Mouse (Mus musculus) CH12.LX (cell line): ENCODE results near the gene Pknox2. TPM values are rescaled to one million over a fixed set of nuclear protein-coding genes. Genes with fewer than 3 reads are reported as not detected.

ENCODE experiments used
- DNase-seq: peaks from one replicate; pipeline ENCODE4 v3.0.0-alpha.2; 2013; ENCODE audit errors: extremely low read depth
- H3K27ac ChIP-seq: 2 replicates; pipeline ENCODE4 v1.5.1; 2012; ENCODE audit warnings: low read depth, mild to moderate bottlenecking, control low read depth, moderate library complexity; ENCODE audit not compliant: insufficient read depth
- H3K27me3 ChIP-seq: replicated peaks from 2 replicates; pipeline ENCODE3; 2012; ENCODE audit warnings: inconsistent platforms
- H3K36me3 ChIP-seq, 2 experiments: replicated peaks in 1 of 2; 2 replicates each; pipeline versions ENCODE3 to v1.6.1; 2012; ENCODE audit warnings: inconsistent platforms in 1 of 2, low read length in 1 of 2, mild to moderate bottlenecking in 1 of 2, mixed read lengths in 1 of 2, moderate library complexity in 1 of 2; ENCODE audit not compliant: control insufficient read depth in 1 of 2, insufficient read depth in 1 of 2
- H3K4me1 ChIP-seq, 2 experiments: 2 replicates each; pipeline ENCODE4 v1.6.1; 2012; ENCODE audit warnings: inconsistent platforms in 1 of 2, moderate library complexity in 1 of 2; ENCODE audit not compliant: insufficient read depth in 2 of 2, control insufficient read depth in 1 of 2
- H3K4me2 ChIP-seq: 2 replicates; pipeline ENCODE4 v1.6.1; 2012; ENCODE audit warnings: low read depth, mild to moderate bottlenecking, control low read depth; ENCODE audit not compliant: poor library complexity, insufficient read depth, severe bottlenecking
- H3K4me3 ChIP-seq, 3 experiments: fragments of 150-350 bp in 1 of 3; sonication (generic) in 1 of 3; replicated peaks in 1 of 3; 2 replicates each; pipeline versions ENCODE3 to v1.5.1; 2011 to 2012; ENCODE audit warnings: low read depth in 2 of 3, low read length in 2 of 3, mild to moderate bottlenecking in 2 of 3, moderate library complexity in 2 of 3, control low read depth in 1 of 3, improper control_type of control experiment in 1 of 3, inconsistent platforms in 1 of 3, mixed read lengths in 1 of 3; ENCODE audit not compliant: poor library complexity in 1 of 3
- H3K79me2 ChIP-seq: replicated peaks from 2 replicates; pipeline ENCODE4 v1.6.1; 2012; ENCODE audit warnings: mild to moderate bottlenecking, moderate library complexity; ENCODE audit not compliant: control insufficient read depth, poor library complexity, insufficient read depth, severe bottlenecking; ENCODE audit errors: extremely low read depth
- H3K9ac ChIP-seq: 2 replicates; pipeline ENCODE4 v1.6.1; 2012; ENCODE audit warnings: low read depth, mild to moderate bottlenecking, control low read depth, moderate library complexity; ENCODE audit not compliant: insufficient read depth
- H3K9me3 ChIP-seq: replicated peaks from 2 replicates; pipeline ENCODE3; 2012; ENCODE audit warnings: low read length, inconsistent platforms, mixed read lengths
- CHD1 ChIP-seq: IDR thresholded peaks from 2 replicates; pipeline ENCODE4 v1.6.1; 2012; ENCODE audit warnings: low read depth, low read length, improper control_type of control experiment, inconsistent platforms
- CTCF ChIP-seq, 2 experiments: IDR thresholded peaks in 1 of 2; conservative IDR thresholded peaks in 1 of 2; 2 replicates each; pipeline ENCODE4 v1.5.1; 2011 to 2012; ENCODE audit warnings: low read depth in 2 of 2, low read length in 2 of 2, improper control_type of control experiment in 1 of 2, inconsistent platforms in 1 of 2, mild to moderate bottlenecking in 1 of 2, moderate library complexity in 1 of 2
- E2F4 ChIP-seq: IDR thresholded peaks from 2 replicates; pipeline ENCODE4 v1.6.1; 2011; ENCODE audit warnings: low read depth, low read length, improper control_type of control experiment; ENCODE audit not compliant: insufficient replicate concordance
- EP300 ChIP-seq: IDR thresholded peaks from 2 replicates; pipeline ENCODE4 v1.6.1; 2011; ENCODE audit warnings: low read length, improper control_type of control experiment
- ETS1 ChIP-seq: conservative IDR thresholded peaks from 2 replicates; pipeline ENCODE4 v1.6.1; 2012; ENCODE audit warnings: low read depth, mild to moderate bottlenecking, inconsistent platforms, low read length, improper control_type of control experiment, moderate library complexity
- GABPA ChIP-seq: IDR thresholded peaks from 2 replicates; pipeline ENCODE4 v1.6.1; 2012; ENCODE audit warnings: low read depth, low read length, improper control_type of control experiment, inconsistent platforms; ENCODE audit not compliant: insufficient replicate concordance
- JUND ChIP-seq: conservative IDR thresholded peaks from 2 replicates; pipeline ENCODE4 v1.6.1; 2011; ENCODE audit warnings: low read depth, low read length, improper control_type of control experiment
- KAT2A ChIP-seq: IDR thresholded peaks from 2 replicates; pipeline ENCODE4 v1.6.1; 2012; ENCODE audit warnings: low read length, improper control_type of control experiment, inconsistent platforms; ENCODE audit not compliant: insufficient replicate concordance
- MYC ChIP-seq: IDR thresholded peaks from 2 replicates; pipeline ENCODE4 v1.6.1; 2011; ENCODE audit warnings: low read depth, mild to moderate bottlenecking, improper control_type of control experiment, low read length
- POLR2A ChIP-seq: IDR thresholded peaks from 2 replicates; pipeline ENCODE4 v1.6.1; 2011; ENCODE audit warnings: low read depth, mild to moderate bottlenecking, improper control_type of control experiment, low read length
- POLR2AphosphoS2 ChIP-seq: IDR thresholded peaks from 2 replicates; pipeline ENCODE4 v1.6.1; 2011; ENCODE audit warnings: low read depth, low read length, improper control_type of control experiment
- RCOR1 ChIP-seq: conservative IDR thresholded peaks from 2 replicates; pipeline ENCODE4 v1.6.1; 2012; ENCODE audit warnings: low read depth, mild to moderate bottlenecking, inconsistent platforms, low read length, improper control_type of control experiment
- SIN3A ChIP-seq: IDR thresholded peaks from 2 replicates; pipeline ENCODE4 v1.6.1; 2012; ENCODE audit warnings: low read length, improper control_type of control experiment, inconsistent platforms
- SMC3 ChIP-seq: IDR thresholded peaks from 2 replicates; pipeline ENCODE4 v1.6.1; 2011; ENCODE audit warnings: low read depth, low read length, improper control_type of control experiment
- TCF12 ChIP-seq: IDR thresholded peaks from 2 replicates; pipeline ENCODE4 v1.6.1; 2014; ENCODE audit warnings: low read depth, mild to moderate bottlenecking, inconsistent platforms, low read length, improper control_type of control experiment
- UBTF ChIP-seq: IDR thresholded peaks from 2 replicates; pipeline ENCODE4 v1.6.1; 2012; ENCODE audit warnings: low read depth, mild to moderate bottlenecking, inconsistent platforms, low read length, improper control_type of control experiment, moderate library complexity
- ZKSCAN1 ChIP-seq: IDR thresholded peaks from 2 replicates; pipeline ENCODE4 v1.6.1; 2012; ENCODE audit warnings: low read depth, inconsistent platforms, low read length, improper control_type of control experiment, borderline replicate concordance
- ZMIZ1 ChIP-seq: IDR thresholded peaks from 2 replicates; pipeline ENCODE4 v1.6.1; 2012; ENCODE audit warnings: low read depth, mild to moderate bottlenecking, inconsistent platforms, low read length, improper control_type of control experiment
- dilution Hi-C: fragments of 300-500 bp; cut with MboI; formaldehyde crosslinking; loops from 2 replicates; pipeline ENCODE4 v1.14.3; 2020; ENCODE audit warnings: low sequenced_read_pairs; ENCODE audit not compliant: extremely low pct_unique_long_range_greater_than_20kb, extremely low pct_ligation_motif_present
- in situ Hi-C: fragments of 300-500 bp; cut with MboI; formaldehyde crosslinking; loops from 3 replicates; pipeline ENCODE4 v1.14.3; 2019; ENCODE audit warnings: low sequenced_read_pairs, low pct_ligation_motif_present, low pct_unique_long_range_greater_than_20kb, mixed read lengths
- polyA plus RNA-seq: library from polyadenylated mRNA; unstranded; fragments of >175 nt; gene quantifications from 2 replicates; pipeline ENCODE4 v1.2.1, GENCODE M21; 2012; ENCODE audit warnings: low read depth; ENCODE audit not compliant: insufficient read length
- total RNA-seq, 2 experiments: library from RNA; depleted of rRNA; stranded (reverse); fragments of 300-350 nt in 1 of 2; fragments of >200 nt in 1 of 2; gene quantifications; 2 replicates each; pipeline ENCODE4 v1.2.3; 2012 to 2014

The Pknox2 gene
- total and polyA plus RNA-seq, 3 experiments: 0.08 to 0.11 TPM; not detected in 1

DNA sequence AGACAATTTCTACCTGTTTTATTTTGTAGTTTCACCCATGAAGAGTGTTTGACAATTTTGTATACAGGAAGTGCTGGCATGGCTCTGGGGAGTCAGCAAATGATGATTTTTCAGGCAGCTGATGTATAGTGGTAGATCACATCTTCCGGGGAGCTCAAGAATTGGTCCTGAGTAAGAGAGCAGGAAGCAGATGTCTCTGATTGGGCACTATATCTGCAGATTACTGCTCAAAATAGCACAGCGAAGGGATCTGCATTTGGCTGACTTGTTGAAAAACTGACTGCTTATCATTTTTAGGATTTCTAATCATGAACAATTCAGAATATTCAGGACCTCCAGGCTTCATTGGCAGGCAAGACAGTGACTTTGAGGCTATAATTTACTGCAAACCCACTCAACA, 295.0 kb downstream of the Pknox2 start:
- dilution Hi-C loops: no loop called here
- H3K36me3 ChIP-seq: no peaks in the 10 kb centered on the region
- H3K4me2 ChIP-seq: no peak overlapping the region
- no peak for DNase-seq
- H3K79me2 ChIP-seq: no peaks in the 10 kb centered on the region
- H3K27ac ChIP-seq: no peak overlapping the region
- no peaks in the 10 kb centered on the region for H3K9me3 ChIP-seq
- peaks cover 7% of the 10 kb centered on the region for H3K27me3 ChIP-seq
- no peak overlapping the region for H3K9ac ChIP-seq
- H3K4me1 ChIP-seq: no peaks in the 10 kb centered on the region
- TF ChIP-seq CHD1: no peak
- no peak for TF ChIP-seq MYC
- TF ChIP-seq CTCF (conservative IDR thresholded peaks at IDR 0.05 in 1 of 2, IDR thresholded peaks at IDR 0.05 in 1 of 2; ENCODE audit: low read depth in 2 of 2, low read length in 2 of 2): no peak
- TF ChIP-seq POLR2AphosphoS2: no peak
- in situ Hi-C loops: no loop called here
- no peak overlapping the region for H3K4me3 ChIP-seq

- Histone ChIP-seq H3K79me2 (no peaks in the 10 kb centered on the region), H3K36me3 (no peaks in the 10 kb centered on the region), H3K4me1 (no peaks in the 10 kb centered on the region), H3K9ac (no peak overlapping the region), H3K27ac (no peak overlapping the region), H3K9me3 (no peaks in the 10 kb centered on the region), H3K4me2 (no peak overlapping the region), H3K4me3 (no peak overlapping the region), H3K27me3 (peaks cover 15% of the 10 kb centered on the region)
- TF ChIP-seq ZMIZ1 (no peak), KAT2A (no peak), GABPA (no peak), TCF12 (no peak), POLR2A (no peak), ETS1 (no peak), EP300 (no peak), RCOR1 (no peak), SIN3A (no peak), UBTF (no peak), JUND (no peak), ZKSCAN1 (no peak), SMC3 (no peak), E2F4 (no peak)
- in situ Hi-C loops: no loop called here
- dilution Hi-C loops: no loop called here
- DNase-seq: no peak
These were observed 297.1 kb downstream of the Pknox2 start for GRCm38 (mm10) chr9:36850091-36850490.
